Mouse (Mus musculus) heart, embryonic 13.5 days (tissue): ENCODE data around the gene Egfl7. TPM values are rescaled to one million over a fixed set of nuclear protein-coding genes. Genes with fewer than 3 reads are reported as not detected.

Experiments
- ATAC-seq: fragments of 200-750 bp; cut with Nextera tagmentation; 2 replicates; pipeline ENCODE4 v1.8.0; 2017; ENCODE audit warnings: moderate TSS enrichment; ENCODE audit not compliant: insufficient number of reproducible peaks, low FRiP score, low TSS enrichment; ENCODE audit errors: extremely low read depth
- H3K27ac ChIP-seq: fragments of 300-500 bp; sonication (generic); replicated peaks from 2 replicates; pipeline ENCODE4 v1.5.1; 2015; ENCODE audit warnings: moderate library complexity, mild to moderate bottlenecking, inconsistent platforms
- H3K27me3 ChIP-seq: fragments of 300-500 bp; sonication (generic); replicated peaks from 2 replicates; pipeline ENCODE4 v1.6.1; 2015; ENCODE audit warnings: mild to moderate bottlenecking, inconsistent platforms
- H3K36me3 ChIP-seq: fragments of 300-500 bp; sonication (generic); 2 replicates; pipeline ENCODE4 v1.6.1; 2015; ENCODE audit warnings: mild to moderate bottlenecking, inconsistent platforms
- H3K4me1 ChIP-seq: fragments of 300-500 bp; sonication (generic); 2 replicates; pipeline ENCODE4 v1.6.1; 2015; ENCODE audit warnings: inconsistent platforms
- H3K4me2 ChIP-seq: fragments of 300-500 bp; sonication (generic); 2 replicates; pipeline ENCODE4 v1.6.1; 2015; ENCODE audit warnings: inconsistent platforms, mild to moderate bottlenecking, moderate library complexity
- H3K4me3 ChIP-seq: fragments of 300-500 bp; sonication (generic); 2 replicates; pipeline ENCODE4 v1.5.1; 2015; ENCODE audit warnings: moderate library complexity, mild to moderate bottlenecking, inconsistent platforms
- H3K9ac ChIP-seq: fragments of 300-500 bp; sonication (generic); 2 replicates; pipeline ENCODE4 v1.6.1; 2015; ENCODE audit warnings: inconsistent platforms, mild to moderate bottlenecking, moderate library complexity
- H3K9me3 ChIP-seq: fragments of 300-500 bp; sonication (generic); 2 replicates; pipeline ENCODE4 v1.6.1; 2016; ENCODE audit warnings: inconsistent platforms
- WGBS: fragments of 180-500 bp; shearing (Covaris S2); methylation state at CpG from one replicate; pipeline ENCODE4 v1.1.7; 2015; ENCODE audit warnings: mixed read lengths; 5-methylcytosine and 5-hydroxymethylcytosine counted together
- polyA plus RNA-seq: library from polyadenylated mRNA; unstranded; fragments of >200 nt; fragmentation: Nextera tagmentation; extraction: Ambion mirVana; gene quantifications from 2 replicates; pipeline ENCODE4 v1.2.1, GENCODE M21; 2015

Egfl7 gene
- polyA plus RNA-seq, 1 experiment from 2014 or later = 170 TPM

GRCm38 (mm10) chr2:26593211-26594021 lies 13.6 kb downstream of the Egfl7 start:
- no peaks in the 10 kb centered on the region for H3K27me3 ChIP-seq
- H3K4me3 ChIP-seq = no peak overlapping the region
- WGBS = 60% methylated on average over 9 of the region's 9 CpGs
- H3K36me3 ChIP-seq = peaks cover 59% of the 10 kb centered on the region
- no peak for ATAC-seq
- H3K27ac ChIP-seq = peak overlapping the region; percentile 39; the same call in 1 of the 2 replicates
- H3K4me2 ChIP-seq = no peak overlapping the region
- H3K4me1 ChIP-seq = peaks cover 11% of the 10 kb centered on the region
- no peaks in the 10 kb centered on the region for H3K9me3 ChIP-seq
- H3K9ac ChIP-seq = no peak overlapping the region

DNA sequence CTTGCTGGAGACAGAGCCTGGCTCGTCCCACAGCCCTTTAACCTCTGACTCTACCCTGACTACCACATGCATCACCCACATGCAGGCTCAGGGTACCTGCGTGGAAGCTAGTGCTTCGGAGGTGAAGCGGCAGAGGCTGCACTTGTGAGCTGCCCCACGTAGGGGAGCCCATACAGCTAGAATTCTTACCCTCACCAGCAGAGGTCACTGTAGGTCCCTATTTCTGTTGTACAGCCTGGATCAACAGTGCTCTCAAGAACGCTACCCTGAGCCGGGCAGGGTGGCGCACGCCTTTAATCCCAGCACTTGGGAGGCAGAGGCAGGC lies 14.2 kb downstream of the Egfl7 start:
- no peak for ATAC-seq
- Histone ChIP-seq H3K4me1 (peaks cover 6% of the 10 kb centered on the region), H3K9me3 (no peaks in the 10 kb centered on the region), H3K9ac (no peak overlapping the region), H3K4me3 (no peak overlapping the region), H3K4me2 (no peak overlapping the region), H3K27ac (0 out of 2 replicates have a peak overlapping the region, but pooled peaks have one; percentile 39), H3K36me3 (peaks cover 59% of the 10 kb centered on the region), H3K27me3 (no peaks in the 10 kb centered on the region)
- WGBS = 52% methylated on average over 9 of the region's 9 CpGs

DNA sequence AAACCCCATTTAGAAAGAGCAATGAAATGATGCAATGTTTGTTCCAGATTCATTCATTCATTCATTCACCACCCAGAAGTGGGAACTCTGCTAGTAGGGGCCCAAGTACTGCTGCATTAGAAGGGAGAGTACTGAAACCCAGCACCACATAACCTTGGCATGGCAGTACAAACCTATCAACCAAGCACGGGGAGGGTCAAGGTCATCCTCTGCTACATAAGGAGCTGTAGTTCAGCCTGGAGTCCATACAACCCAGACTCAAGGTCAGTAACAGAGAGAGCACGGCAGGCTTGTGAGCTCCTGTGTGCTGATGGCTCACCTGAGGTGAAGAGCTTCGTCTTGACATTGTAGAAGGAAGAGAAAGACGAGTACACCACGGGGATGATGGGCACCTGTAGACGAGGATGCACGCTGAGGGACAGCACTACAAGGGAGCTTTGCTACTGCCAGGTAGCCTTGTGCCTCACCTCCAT lies 14.7 kb downstream of the Egfl7 start:
- no peak for ATAC-seq
- WGBS = 78% methylated on average over 7 of the region's 7 CpGs
- Histone ChIP-seq H3K27me3 (no peaks in the 10 kb centered on the region), H3K9me3 (no peaks in the 10 kb centered on the region), H3K4me2 (no peak overlapping the region), H3K36me3 (peaks cover 55% of the 10 kb centered on the region), H3K4me1 (peaks cover 4% of the 10 kb centered on the region; the same call in 1 of the 2 replicates), H3K4me3 (no peak overlapping the region), H3K9ac (no peak overlapping the region), H3K27ac (no peak overlapping the region)

DNA sequence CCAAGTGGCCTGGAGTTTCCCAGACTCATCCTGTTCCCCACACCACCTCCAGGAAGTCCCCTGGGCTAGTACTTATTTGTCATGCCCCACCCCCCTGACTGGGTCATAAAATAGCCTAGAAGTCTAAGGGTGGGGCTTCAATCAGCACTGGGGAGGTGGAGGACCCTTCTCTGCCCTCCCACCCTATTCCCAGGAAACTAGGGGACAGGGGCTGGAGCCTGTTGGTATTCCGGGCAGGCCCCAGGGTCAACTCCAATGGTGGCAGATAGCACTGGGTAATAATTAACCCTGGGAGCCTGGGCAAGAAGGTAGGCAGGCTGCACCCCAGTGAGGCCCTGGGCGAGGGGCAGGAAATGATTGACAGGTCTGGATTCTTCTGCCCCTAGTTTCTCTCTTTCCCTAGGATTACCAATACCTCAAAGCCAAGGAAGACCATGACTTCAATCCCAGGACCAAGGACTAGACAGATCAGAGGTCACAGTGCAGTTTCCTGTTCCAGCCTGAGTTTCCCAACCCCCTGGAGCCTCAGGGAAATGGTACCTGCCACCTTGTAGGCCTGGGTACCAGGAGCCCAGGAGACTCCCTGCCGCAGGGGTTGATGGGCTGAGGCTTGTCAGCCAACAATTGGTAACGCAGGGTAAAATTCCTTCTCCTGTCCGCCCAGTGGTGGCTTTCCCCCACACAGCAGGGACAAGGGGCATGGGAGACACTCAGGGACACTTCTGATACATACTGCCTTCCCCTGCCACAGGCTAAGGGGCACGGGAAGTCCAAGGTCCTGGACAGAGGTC lies 15.3 kb downstream of the Egfl7 start:
- Histone ChIP-seq H3K9me3 (no peaks in the 10 kb centered on the region), H3K36me3 (peaks cover 50% of the 10 kb centered on the region), H3K9ac (no peak overlapping the region), H3K4me1 (peaks cover 4% of the 10 kb centered on the region; the same call in 1 of the 2 replicates), H3K4me2 (no peak overlapping the region), H3K4me3 (no peak overlapping the region), H3K27ac (no peak overlapping the region), H3K27me3 (no peaks in the 10 kb centered on the region)
- whole genome bisulfite sequencing = 64% methylated on average over 6 of the region's 6 CpGs
- ATAC-seq = peak; percentile 22

- no peak overlapping the region for H3K4me3 ChIP-seq
- H3K27me3 ChIP-seq = no peaks in the 10 kb centered on the region
- H3K4me1 ChIP-seq = peaks cover 3% of the 10 kb centered on the region; the same call in 1 of the 2 replicates
- no peaks in the 10 kb centered on the region for H3K9me3 ChIP-seq
- H3K36me3 ChIP-seq = peaks cover 44% of the 10 kb centered on the region
- no peak overlapping the region for H3K4me2 ChIP-seq
- 0 out of 2 replicates have a peak overlapping the region, but pooled peaks have one; percentile 1 for H3K27ac ChIP-seq
- no peak overlapping the region for H3K9ac ChIP-seq
- WGBS = 72% methylated on average over 11 of the region's 11 CpGs
- no peak for ATAC-seq
These were observed 16.1 kb downstream of the Egfl7 start for GRCm38 (mm10) chr2:26595725-26596435.

DNA sequence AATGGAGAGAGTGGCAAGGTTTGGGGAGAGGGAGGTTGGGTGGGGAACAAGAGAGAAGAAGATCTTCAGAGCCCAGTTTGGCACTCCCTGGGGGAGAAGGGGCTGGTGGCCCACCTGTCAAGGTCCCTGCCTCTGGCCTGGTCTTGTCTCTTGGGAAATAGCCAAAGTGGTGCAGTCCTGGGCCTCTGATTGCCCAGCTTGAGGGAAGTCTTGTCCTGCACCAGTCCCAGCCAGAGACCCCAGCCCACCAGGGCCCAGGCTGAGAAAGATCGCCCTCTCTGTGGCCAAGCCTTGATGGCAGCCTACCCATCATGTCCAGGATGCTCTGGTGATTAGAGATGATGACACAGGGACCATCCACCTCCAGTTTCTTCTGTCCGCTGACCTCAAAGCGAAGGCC lies 17.1 kb downstream of the Egfl7 start:
- H3K4me2 ChIP-seq = no peak overlapping the region
- WGBS = 90% methylated on average over 3 of the region's 3 CpGs
- no peak for ATAC-seq

GRCm38 (mm10) chr2:26597810-26598209 lies 18.0 kb downstream of the Egfl7 start:
- no peak overlapping the region for H3K4me3 ChIP-seq
- H3K27ac ChIP-seq = no peak overlapping the region
- 73% methylated on average over 2 of the region's 2 CpGs for WGBS
- H3K4me1 ChIP-seq = peaks cover 3% of the 10 kb centered on the region
- no peak overlapping the region for H3K9ac ChIP-seq
- H3K4me2 ChIP-seq = no peak overlapping the region
- no peaks in the 10 kb centered on the region for H3K9me3 ChIP-seq
- ATAC-seq = no peak
- H3K36me3 ChIP-seq = peaks cover 25% of the 10 kb centered on the region
- no peaks in the 10 kb centered on the region for H3K27me3 ChIP-seq

More for the DNA sequence above, 17.1 kb downstream of the Egfl7 start:
- Histone ChIP-seq H3K4me1 (no peaks in the 10 kb centered on the region), H3K9ac (no peak overlapping the region), H3K4me3 (no peak overlapping the region), H3K27me3 (no peaks in the 10 kb centered on the region), H3K9me3 (no peaks in the 10 kb centered on the region), H3K27ac (no peak overlapping the region), H3K36me3 (peaks cover 34% of the 10 kb centered on the region)

GRCm38 (mm10) chr2:26598462-26598861 lies 18.6 kb downstream of the Egfl7 start:
- Histone ChIP-seq H3K36me3 (peaks cover 19% of the 10 kb centered on the region), H3K4me2 (no peak overlapping the region), H3K27ac (no peak overlapping the region), H3K4me1 (peaks cover 9% of the 10 kb centered on the region), H3K9me3 (no peaks in the 10 kb centered on the region), H3K9ac (no peak overlapping the region), H3K4me3 (no peak overlapping the region), H3K27me3 (no peaks in the 10 kb centered on the region)
- 59% methylated on average over 3 of the region's 3 CpGs for WGBS
- ATAC-seq = no peak

GRCm38 (mm10) chr2:26599965-26600364 lies 20.2 kb downstream of the Egfl7 start:
- Histone ChIP-seq H3K9me3 (no peaks in the 10 kb centered on the region), H3K4me2 (no peak overlapping the region), H3K36me3 (peaks cover 6% of the 10 kb centered on the region), H3K4me1 (peaks cover 16% of the 10 kb centered on the region), H3K4me3 (no peak overlapping the region), H3K27me3 (no peaks in the 10 kb centered on the region), H3K27ac (no peak overlapping the region), H3K9ac (no peak overlapping the region)
- no peak for ATAC-seq
- 80% methylated on average over 4 of the region's 4 CpGs for WGBS

- Histone ChIP-seq H3K4me1 (peaks cover 16% of the 10 kb centered on the region), H3K4me2 (no peak overlapping the region), H3K36me3 (peaks cover 6% of the 10 kb centered on the region), H3K9me3 (no peaks in the 10 kb centered on the region), H3K27ac (no peak overlapping the region), H3K27me3 (no peaks in the 10 kb centered on the region), H3K4me3 (no peak overlapping the region), H3K9ac (no peak overlapping the region)
- ATAC-seq = no peak
- WGBS = 88% methylated on average over 2 of the region's 2 CpGs
These were observed 20.9 kb downstream of the Egfl7 start for GRCm38 (mm10) chr2:26600664-26601063.

GRCm38 (mm10) chr2:26601595-26601994 lies 21.8 kb downstream of the Egfl7 start:
- H3K9me3 ChIP-seq = no peaks in the 10 kb centered on the region
- peaks cover 23% of the 10 kb centered on the region for H3K4me1 ChIP-seq
- WGBS = 86% methylated on average over 1 of the region's 1 CpGs
- H3K9ac ChIP-seq = no peak overlapping the region
- H3K4me2 ChIP-seq = no peak overlapping the region
- ATAC-seq = no peak
- H3K4me3 ChIP-seq = no peak overlapping the region
- no peaks in the 10 kb centered on the region; the same call in 1 of the 2 replicates for H3K36me3 ChIP-seq
- no peak overlapping the region for H3K27ac ChIP-seq
- no peaks in the 10 kb centered on the region for H3K27me3 ChIP-seq
